Mouse (Mus musculus) heart, adult 8-10 months (tissue): ENCODE measurements around the gene Wdr72. TPM values are rescaled to one million over a fixed set of nuclear protein-coding genes. Genes with fewer than 3 reads are reported as not detected.

Source experiments
- DNase-seq: peaks from one replicate; pipeline ENCODE4 v3.0.0; 2022; ENCODE audit warnings: low spot score
- total RNA-seq, 4 experiments: library from RNA; stranded (reverse); gene quantifications; 2 replicates each; pipeline ENCODE4 v1.2.4; 2022

Gene Wdr72
- under 1 TPM; 0.06 to 0.14 (median 0.11) TPM for total RNA-seq

DNA sequence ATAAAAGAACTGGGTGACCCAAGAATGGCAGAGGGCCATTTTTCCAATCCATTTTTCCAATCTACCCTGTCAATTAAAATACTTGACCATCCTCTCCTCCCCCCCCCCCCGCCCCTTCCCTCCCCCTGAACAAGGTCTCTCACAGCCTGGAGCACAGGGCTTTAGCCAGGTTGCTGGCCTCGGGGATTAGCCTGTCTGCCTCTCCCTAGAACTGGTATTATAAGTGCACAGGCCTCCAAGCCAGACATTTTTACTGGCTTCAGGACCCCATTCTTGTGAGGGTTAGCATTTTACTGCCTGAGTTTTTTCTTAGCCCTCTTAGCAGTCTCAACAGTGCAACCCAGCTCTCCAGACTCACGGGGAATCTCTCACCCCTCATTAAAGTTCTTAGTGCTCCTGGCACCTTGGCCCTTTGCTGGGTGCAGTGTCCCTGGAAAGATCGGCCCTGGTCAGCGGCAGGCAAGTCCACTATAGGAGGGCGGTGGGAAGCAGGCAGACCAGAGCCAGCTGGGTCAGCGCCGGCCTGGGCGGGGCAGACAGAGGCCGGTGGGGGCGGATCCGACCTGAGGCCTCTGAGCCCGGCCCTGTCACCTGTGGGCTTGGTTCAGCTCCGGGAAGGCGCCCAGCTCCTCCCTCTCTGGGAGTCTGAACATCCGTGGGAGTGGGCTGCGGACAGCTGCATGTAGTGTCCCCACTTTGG lies at the start of gene Wdr72:
Gene Wdr72 (plus strand): TSS at position 596 of the 700 bp plus-strand sequence.
- DNase-seq, result no peak

DNA sequence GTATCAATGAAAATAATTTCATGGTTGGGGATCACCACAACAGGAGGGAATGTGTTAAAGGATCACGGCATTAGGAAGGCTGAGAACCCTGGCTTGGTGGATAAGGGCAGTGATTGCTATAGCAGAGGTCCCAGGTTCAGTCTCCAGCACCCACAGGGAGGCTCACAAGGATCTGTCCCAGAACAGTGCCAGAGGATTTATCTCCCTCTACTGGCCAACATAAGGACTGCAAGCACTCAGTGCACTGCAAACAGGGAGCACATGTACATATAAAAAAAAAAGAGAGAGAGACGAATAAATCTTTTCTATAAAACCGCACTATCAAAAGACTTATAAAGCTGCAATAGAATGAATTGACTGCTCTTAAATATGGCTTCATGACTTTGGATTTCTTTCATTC lies 43.9 kb upstream of the Wdr72 start:
- DNase-seq, result no peak

DNA sequence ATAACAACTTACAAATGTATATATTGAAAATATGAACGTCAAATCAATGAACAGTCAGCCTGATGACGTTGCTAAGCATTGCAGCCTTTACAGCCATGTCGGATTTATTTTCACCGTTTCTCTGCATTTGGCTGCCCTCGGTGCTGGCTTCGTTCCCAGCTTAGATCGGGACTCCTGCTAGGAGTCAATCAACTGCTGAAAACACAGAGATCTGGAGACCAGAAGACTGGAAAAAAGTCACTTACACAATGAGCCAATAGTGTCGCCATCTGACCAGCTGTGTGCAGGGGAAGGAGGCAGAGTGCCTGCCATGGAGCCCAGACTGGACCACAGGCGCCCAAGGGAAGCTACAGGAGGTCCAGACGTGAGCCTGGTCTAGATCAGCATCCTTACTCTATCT lies 43.4 kb upstream of the Wdr72 start:
- DNase-seq, result no peak

DNA sequence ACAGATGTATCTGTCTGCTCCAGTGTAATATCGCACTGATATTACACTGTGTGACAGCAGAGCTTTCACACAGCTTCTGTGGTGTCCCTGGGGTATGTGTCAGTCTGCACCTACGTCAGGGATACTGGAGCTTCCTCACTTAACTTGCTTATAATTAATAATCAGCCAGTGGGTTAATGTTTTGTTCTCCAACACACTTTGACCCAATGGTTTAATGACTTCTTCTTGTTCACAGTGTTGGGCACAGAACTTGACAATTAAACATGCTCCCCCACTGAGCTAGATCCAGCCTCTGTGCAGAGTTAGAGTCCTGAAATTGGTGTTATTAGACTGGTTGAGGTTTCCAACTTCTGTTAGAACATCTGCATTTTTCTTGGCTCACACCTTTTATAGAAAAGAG lies 34.2 kb upstream of the Wdr72 start:
- no peak for DNase-seq

DNA sequence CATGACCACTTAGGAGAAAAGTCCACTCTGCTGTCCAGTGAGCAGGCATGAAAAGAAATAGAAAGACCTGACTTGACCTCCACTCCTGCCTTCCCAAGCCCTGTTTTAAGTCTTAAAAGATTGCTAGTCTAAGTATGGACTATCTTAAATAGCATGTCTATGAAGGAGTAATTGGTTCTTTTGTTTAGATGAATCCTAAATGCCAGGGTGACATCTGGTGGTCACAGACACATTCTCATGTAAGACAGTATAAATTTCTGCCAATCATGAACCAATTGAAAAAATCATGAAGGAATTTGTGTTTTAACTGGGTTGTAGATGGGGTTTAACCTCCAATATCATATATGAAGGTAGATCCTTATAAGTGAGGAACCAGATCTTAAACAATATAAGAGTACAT lies 31.7 kb upstream of the Wdr72 start:
- no peak for DNase-seq

DNA sequence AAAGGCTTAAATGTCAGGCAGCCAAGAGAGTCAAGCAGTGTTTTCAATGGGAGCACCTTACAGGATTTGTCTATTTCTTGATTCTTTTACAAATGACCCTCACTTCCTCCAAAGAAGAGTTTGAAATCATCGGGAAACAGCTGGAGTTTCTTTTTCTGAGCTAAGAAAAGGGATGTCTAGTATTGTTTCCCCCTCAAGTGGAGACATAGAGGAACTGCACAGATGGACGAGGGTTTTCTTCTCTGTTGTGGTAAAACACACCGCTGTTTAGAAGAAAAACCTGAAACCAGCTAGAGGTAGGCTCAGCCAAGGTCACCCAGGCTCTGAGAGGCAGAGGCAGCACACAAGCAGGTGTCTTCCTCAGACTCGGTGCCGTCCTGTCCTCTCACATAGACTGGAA lies 29.9 kb upstream of the Wdr72 start:
- DNase-seq, result no peak

DNA sequence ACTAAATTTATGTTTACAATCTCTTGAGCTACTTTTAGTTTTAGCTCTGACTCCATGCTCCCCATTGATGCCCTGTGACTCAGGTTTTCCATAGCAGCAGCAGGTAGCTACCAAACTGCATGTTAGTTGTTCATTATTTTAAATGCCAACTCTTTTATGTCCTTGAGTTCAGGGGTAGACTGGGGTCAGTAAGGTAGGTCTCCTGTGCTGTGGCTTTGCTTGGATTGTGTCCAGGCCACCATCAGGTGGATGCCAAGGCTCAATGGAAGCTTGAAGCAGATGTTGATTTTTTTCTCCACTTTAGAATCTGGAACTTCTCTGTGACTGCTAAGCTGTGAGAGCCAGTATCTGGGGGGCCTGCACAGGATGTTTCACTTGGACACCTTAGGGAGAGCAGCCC lies 8.6 kb upstream of the Wdr72 start:
- DNase-seq, result no peak

DNA sequence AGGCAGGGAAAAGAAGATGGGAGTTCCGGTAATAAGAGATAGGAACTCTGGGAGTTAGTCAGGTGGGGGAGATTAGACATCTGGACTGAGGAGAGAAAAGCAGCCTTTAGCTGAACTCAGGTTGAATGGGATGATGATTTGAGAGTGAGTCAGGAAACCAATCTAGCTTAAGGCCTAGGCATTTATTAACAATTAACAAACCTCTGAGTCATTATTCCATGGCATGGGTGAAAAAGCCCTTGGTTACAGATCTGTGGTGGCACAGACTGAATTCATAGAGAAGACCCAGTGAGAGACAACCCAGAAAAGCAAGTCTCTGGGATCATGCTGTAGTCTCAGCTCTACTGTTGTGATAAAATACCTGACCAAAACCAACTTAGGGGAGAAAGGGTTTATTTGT lies 7.5 kb upstream of the Wdr72 start:
- no peak for DNase-seq

DNA sequence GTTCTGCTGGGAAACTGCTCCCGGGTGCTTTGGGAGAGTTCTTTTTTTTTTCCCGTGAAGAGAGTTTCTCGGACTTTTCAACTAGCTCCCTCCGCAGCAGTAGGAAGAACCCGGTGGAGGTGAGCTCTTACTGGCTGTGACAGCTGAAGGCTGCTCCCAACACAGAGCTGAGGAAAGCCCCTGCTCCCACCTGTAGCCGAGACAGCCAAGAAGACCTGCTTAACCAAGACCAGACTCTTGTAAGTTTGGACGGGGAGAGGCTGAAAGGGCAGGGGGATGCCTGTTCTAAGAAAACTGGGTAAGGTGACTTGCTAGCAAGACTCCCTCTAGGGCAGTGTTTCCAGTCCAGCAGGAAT lies 283 bp downstream of the Wdr72 start:
- no peak for DNase-seq

DNA sequence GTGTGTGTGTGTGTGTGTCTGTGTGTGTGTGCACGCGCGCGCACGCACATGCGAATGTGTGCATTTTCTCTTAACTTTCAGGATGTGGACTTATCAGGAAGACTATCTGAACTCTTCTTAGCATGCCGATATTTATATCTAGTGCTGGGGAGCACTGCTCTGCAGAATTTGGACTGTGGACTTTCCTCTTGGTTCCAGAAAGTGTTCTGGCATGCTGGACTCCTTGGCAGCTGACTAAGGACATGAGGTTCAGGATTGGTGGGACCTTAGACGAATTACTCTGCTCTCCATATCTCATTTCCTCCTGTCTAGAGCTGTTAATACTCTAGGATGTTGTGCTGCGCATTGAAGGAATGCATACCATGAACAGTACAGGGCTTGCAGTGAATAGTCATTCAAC lies 2.4 kb downstream of the Wdr72 start:
- no peak for DNase-seq

DNA sequence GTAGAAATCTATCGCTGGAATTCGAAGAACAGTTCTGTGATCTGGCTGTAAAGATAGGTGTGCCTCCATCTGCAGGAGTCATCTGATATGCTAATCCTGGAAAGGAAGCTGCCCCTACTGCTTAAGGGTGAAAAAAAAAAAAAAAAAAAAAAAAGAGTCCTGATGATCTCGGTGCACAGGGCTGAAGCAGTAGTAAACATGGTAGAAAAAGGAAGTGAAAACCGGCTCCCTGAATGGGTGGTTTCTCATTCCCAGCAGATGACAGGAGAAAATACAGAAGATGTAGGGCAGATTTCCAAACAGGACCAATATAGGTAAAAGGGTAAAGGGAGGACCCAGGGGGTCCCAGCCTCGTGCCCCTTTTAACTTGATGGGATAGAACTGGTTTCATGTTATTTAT lies 16.1 kb downstream of the Wdr72 start:
- no peak for DNase-seq

DNA sequence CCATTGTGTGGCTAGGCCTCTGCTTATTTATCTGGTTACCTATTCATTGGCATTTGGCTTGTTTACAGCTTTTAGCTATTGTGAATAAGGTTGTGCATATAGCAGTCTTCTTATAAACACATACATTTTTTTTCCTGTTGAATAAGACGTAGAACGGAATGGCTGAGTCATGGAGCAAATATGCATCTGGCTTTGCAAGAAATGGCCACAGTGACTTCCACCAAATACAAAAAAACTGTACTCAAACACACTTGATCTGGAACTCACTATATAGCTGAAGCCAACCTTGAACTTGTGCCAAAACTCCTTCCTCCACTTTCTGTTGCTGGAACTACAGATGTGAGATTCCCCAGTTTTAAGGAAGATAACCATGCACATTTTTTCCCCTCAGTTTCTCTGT lies 23.9 kb downstream of the Wdr72 start:
- no peak for DNase-seq

DNA sequence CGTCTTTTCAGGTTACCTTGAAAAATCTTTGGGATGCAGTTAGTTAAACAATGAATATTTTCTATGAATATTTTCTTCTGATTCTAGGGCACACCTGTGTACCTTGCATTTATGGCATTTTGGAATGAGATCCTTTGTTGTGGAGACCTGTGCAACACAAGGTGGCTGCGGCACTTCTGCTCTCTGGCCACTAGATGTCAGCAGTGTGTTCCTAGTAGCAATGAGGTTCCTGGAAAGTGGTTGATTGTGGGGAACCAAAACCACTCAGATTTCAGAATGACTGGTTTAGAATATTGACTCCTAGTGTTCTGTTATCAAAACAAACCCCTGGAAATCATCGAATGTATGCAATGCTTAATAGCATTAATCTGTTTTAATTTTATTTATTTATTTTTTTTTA lies 31.7 kb downstream of the Wdr72 start:
- DNase-seq, result peak; percentile 28

DNA sequence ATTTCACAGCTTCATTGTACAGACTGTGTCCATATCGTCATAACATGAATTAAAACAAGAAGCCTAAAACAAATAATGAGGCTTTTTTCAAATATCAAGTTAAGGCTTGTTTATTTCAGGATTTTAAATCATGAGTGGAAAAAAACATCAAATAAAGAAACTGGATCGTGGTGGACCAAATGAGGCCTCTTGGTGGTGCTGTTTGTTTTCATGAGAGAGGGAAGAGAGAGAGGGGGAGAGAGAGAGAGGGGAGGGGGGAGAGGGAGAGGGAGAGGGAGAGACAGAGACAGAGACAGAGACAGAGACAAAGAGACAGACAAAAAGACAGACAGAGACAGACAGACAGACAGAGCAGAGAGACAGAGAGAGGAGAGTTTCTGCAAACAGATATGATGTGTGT lies 32.5 kb downstream of the Wdr72 start:
- DNase-seq, result no peak

DNA sequence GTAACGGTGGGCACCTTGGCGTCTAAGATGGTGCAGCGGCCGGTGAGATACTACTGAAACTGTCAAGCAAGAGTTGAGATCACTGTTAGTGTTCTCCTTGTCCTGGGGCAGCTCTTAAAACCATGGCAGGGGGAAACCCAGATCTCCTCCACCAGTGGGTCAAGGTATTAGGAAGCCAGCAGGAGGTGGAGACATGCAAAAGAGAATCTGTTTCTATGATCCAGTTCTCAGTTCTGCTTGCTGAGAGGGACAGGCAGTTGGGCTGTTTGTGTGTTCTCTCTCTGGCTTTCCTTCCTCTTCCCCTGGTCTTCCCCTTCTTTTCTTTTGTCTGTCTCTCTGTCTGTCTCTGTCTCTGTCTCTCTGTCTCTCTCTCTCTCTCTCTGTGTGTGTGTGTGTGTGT lies 35.0 kb downstream of the Wdr72 start:
- no peak for DNase-seq

DNA sequence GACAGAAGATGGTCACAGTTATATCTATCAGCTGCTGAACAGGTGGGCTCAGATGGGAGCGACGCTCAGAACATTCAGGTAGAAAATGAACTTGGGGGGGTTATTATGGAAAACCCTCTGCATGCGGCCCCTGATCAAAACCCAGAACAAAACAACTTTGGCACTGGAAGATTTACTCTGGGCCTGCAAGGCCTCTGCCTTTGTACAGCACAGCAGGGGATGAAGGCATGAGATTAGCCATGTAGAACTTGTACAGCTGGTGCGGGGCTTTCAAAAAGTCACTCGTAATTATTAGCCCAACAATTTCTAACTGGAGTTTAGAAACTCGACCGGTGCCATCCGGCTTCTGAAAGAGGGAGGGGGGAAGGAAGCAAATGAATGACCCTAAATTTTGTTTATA lies 38.1 kb downstream of the Wdr72 start:
- DNase-seq, result no peak

DNA sequence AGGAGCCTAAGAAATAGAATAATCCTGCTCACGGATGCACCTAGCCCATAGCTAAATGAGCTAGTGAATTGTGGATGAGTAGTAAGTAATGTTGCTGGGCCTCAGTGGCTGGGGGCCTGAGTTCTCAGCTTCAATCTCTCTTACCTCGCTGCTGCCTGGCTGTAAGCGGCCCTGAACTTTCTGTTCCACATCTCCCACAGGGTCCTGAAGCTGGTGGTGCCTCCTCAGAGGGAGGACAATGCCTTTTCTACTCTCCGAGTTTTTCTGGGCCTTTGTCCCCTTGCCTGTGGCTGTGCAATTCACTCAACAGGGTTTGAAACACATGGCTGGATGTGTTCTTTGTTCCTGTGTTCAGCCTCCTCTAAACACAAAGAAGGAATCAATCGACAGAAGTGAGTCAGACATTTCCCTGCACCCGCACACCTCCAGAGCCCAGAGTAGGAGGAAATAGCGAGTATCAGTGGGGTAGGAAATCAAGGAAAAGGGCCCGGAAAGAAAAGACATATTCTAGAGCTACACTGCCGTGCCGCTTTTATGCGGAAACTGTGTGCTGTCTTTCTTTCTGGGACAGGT lies 50.3 kb downstream of the Wdr72 start:
- DNase-seq, result no peak

DNA sequence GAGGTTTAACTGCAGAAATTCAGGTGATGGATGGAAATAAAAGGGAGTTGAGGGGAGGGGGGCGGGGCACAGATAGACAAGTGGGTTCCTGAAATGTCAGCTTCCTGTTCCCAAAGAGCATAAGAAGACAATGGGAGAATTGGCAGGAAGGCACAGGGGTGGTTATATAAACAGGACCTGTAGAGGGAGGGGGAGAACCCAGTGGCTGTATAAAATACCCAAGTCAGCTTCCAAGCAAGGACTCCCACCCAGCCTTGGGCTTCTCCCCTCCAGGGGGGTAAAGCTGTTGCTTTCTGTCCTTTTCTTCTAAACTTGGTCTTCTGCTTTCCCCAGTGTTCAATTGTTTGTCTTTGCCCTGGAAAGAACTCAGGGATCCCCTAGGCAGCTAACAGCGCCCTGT lies 55.5 kb downstream of the Wdr72 start:
- no peak for DNase-seq

DNA sequence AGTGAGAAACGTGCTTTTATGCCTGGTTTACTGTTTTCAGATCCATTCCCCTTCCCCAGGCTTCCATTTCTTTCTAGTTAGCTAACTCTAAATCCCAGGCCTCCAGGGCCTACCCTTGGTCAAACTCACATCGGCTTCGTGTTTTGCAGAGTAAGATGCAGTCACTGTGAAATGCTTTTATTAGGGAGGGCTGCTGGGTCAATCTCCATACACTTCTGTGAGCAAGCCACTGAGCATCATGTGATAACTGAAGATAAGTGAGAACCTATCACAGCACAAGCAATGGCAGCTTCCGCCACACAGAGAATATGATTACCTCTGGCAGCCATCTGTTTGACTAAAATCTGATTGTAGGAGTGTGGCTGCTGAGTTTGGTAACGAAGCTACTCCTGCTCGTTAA lies 59.7 kb downstream of the Wdr72 start:
- DNase-seq, result no peak

DNA sequence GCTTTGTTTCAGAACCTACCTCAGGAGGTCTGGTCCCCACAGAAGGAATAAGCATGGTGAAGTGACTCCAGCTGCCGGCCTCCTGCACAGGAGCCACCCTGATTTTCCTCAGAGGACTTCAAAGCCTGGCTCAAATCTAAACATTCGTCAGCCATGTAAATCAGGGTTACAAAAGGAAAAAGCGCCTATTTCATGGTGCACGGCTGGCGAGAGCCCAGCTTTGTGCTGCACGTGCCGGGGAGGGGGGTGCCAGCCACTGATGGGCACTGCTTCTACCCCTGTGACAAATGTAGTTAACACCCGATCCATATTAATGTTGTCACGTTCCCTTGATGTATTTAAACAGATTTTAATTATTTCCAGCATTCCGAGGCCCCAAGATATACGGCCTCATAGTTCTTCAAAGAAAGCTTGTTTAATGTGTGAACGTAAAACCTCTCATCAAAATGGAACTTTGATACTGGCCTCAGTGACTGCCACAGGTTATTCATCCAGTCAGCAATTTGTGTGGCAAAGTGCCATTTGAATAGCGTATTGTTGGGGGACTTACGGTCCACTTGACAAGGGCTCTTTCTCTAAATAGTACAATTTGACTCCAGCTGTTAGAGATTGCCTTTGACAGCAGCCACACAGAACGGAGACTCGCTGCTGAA lies 76.7 kb downstream of the Wdr72 start:
- no peak for DNase-seq

DNA sequence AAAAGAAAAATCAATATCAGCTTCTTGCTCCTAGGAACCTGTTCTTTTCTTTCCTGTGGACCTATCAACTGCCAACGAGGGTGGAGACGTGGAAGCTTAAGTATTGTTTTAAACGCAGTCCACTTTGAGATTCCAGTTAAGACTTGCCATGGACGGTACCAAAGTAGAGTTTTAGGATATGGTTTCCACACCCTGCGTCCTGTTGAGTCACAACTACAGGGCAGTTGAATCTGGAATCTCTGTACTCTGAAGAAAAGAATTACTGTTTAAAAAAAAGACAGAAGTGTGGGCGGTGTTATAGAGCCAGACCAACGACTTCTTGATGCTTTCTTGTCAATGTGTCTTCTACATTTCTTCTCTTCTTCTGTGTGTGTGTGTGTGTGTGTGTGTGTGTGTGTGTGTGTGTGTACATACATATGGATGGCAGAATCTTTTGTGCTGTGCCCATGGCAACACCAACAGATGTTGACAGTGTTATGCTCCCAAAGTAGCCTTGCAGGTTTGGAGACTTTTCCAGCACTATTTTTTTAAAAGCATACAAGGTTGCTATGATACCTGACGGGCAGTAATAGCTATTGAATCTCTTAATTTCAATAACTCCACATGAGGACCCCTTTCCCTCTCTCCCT lies 77.4 kb downstream of the Wdr72 start:
- DNase-seq, result no peak

DNA sequence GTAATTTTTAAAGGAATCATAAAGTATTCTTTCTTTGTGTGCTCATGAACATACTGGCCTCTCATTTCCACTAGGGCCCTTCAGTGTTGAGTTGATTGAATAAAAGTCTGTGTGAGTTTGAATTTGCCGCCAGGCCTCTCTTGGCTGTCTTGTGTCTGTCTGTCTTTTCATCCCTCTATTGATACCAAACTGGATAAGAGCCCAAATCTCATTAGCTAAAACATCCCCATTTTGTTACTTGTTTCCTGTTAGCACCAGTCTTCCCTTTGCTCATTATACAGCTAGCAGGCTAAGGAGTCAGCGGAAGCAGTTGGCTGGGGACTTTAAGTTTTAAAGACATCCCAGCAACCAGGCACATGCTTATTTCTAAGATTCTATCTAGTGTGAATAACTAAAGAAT lies 84.7 kb downstream of the Wdr72 start:
- DNase-seq, result no peak

DNA sequence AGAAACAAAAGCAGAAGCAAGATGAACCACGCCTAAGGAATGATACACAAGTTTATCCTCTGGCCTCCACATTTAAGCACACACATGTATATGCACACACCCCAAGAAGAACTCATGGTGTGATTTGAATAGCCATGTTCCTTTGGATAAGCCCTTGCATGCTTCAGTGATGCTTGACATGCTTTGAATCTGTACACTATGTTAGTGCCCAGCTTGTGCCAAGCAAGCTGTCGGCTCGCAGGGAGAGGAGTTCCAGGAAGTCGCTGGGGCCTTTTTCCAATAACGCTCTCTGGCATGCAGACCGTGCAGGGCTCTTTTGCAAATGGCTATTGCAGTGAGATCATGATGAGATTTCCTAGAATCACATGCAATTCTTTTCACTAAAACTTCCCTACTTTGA lies 118.1 kb downstream of the Wdr72 start:
- no peak for DNase-seq
